10 mouse cellular contexts compared by ENCODE assay signal in the genomic region with DNA sequence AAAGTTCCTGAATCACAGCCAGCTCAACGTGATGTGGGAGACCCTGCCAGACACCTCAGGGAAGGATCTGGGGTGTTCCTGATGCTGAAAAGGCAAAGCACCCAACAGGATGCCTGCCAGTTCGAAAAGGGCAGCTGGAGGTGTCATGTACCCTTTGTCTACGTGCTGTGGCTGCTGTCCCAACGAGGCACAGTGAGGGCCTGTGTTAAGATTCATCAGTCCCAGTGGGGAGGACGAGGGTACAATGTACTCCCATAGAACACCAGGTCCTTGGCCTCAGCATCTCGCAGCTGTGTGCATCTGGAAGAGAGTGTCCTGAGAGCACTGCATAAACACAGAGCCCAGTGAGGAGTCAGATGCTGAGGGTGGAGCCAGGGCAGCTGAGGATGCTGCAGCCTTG.
A peak's percentile ranks its signal among the peaks of the same experiment; 100 is the strongest.
DNase-seq lines count a peak whose midpoint lies in the region; ATAC-seq and TF ChIP-seq lines count a peak whose summit lies in the region.
"Had no signal": no experiment of that assay in that cellular context is flagged by ENCODE, and none has a peak within 500 bp of the region (broad histone marks: within the 10 kb centered on the region; RNA-seq: fewer than 3 reads in every experiment).

No protein-coding gene starts in this region.

- H3K36me3 ChIP-seq in intestine, embryonic 14.5 days (ENCODE audit: control insufficient read depth, insufficient read depth, low read length) = no peaks in the 10 kb centered on the region
- H3K36me3 ChIP-seq in intestine, postnatal 0 days (ENCODE audit: control insufficient read depth, insufficient read depth) = no peaks in the 10 kb centered on the region
- no peaks in the 10 kb centered on the region for H3K36me3 ChIP-seq in neural tube, embryonic 15.5 days
- no peaks in the 10 kb centered on the region for H3K36me3 ChIP-seq in forebrain, embryonic 13.5 days (ENCODE audit: poor library complexity, severe bottlenecking)
- H3K36me3 ChIP-seq in limb, embryonic 10.5 days = no peaks in the 10 kb centered on the region

- H3K9me3 ChIP-seq in intestine, embryonic 14.5 days (ENCODE audit: control insufficient read depth, low read length) = 0 out of 2 replicates have a peak, but pooled peaks cover 2% of the 10 kb centered on the region
- no peaks in the 10 kb centered on the region for H3K9me3 ChIP-seq in intestine, postnatal 0 days (ENCODE audit: control insufficient read depth)
- no peaks in the 10 kb centered on the region for H3K9me3 ChIP-seq in neural tube, embryonic 15.5 days (replicated peaks)
- H3K9me3 ChIP-seq in forebrain, embryonic 13.5 days (replicated peaks) = no peaks in the 10 kb centered on the region
- no peaks in the 10 kb centered on the region for H3K9me3 ChIP-seq in limb, embryonic 10.5 days (replicated peaks)

- H3K4me2 ChIP-seq in intestine, embryonic 14.5 days (ENCODE audit: low read length) = no peak overlapping the region
- no peak overlapping the region for H3K4me2 ChIP-seq in intestine, postnatal 0 days (replicated peaks; ENCODE audit: low read depth)
- no peak overlapping the region for H3K4me2 ChIP-seq in neural tube, embryonic 15.5 days
- no peak overlapping the region for H3K4me2 ChIP-seq in forebrain, embryonic 13.5 days

- H3K4me3 ChIP-seq in intestine, embryonic 14.5 days (ENCODE audit: low read depth, low read length) = no peak overlapping the region
- H3K4me3 ChIP-seq in intestine, postnatal 0 days (ENCODE audit: low read depth, low read length) = no peak overlapping the region
- H3K4me3 ChIP-seq in neural tube, embryonic 15.5 days (replicated peaks) = no peak overlapping the region
- H3K4me3 ChIP-seq in forebrain, embryonic 13.5 days = no peak overlapping the region
- no peak overlapping the region for H3K4me3 ChIP-seq in limb, embryonic 10.5 days

- no peak for DNase-seq in intestine, embryonic 14.5 days (ENCODE audit: low spot score)
- peak; percentile 40 to 46 for DNase-seq in gastrocnemius, adult 8-10 months (ENCODE audit: low spot score in 2 of 2)
- DNase-seq in layer of hippocampus, adult 8-10 months (ENCODE audit: low spot score in 2 of 2) = peak; percentile 32 to 35
- DNase-seq in right cerebral cortex, postnatal 10 days (ENCODE audit: low spot score in 2 of 2) = peak; percentile 53 to 70
- DNase-seq in limb, embryonic 10.5 days (ENCODE audit: low spot score) = no peak
- DNase-seq: cerebellum, adult 8-10 months; kidney, adult 18-20 months had no signal

- H3K27ac ChIP-seq in intestine, embryonic 14.5 days (ENCODE audit: low read depth) = peak overlapping the region; percentile 27; the same call in 1 of the 2 replicates
- no peak overlapping the region for H3K27ac ChIP-seq in intestine, postnatal 0 days (ENCODE audit: low read depth, low read length)
- H3K27ac ChIP-seq in neural tube, embryonic 15.5 days (replicated peaks) = no peak overlapping the region
- H3K27ac ChIP-seq in forebrain, embryonic 13.5 days = no peak overlapping the region
- H3K27ac ChIP-seq in limb, embryonic 10.5 days = no peak overlapping the region

- H3K9ac ChIP-seq in intestine, embryonic 14.5 days (ENCODE audit: low read length) = no peak overlapping the region
- H3K9ac ChIP-seq in intestine, postnatal 0 days (ENCODE audit: low read depth, low read length) = no peak overlapping the region
- H3K9ac ChIP-seq in neural tube, embryonic 15.5 days (replicated peaks) = no peak overlapping the region
- H3K9ac ChIP-seq in forebrain, embryonic 13.5 days = no peak overlapping the region

- no peak; the same call in 1 of the 2 replicates for ATAC-seq in intestine, embryonic 14.5 days (replicated peaks; ENCODE audit: low FRiP score, low TSS enrichment, low read depth)
- no peak for ATAC-seq in intestine, postnatal 0 days
- ATAC-seq in neural tube, embryonic 15.5 days (ENCODE audit: low FRiP score) = no peak
- no peak for ATAC-seq in forebrain, embryonic 13.5 days

- no peaks in the 10 kb centered on the region for H3K4me1 ChIP-seq in intestine, embryonic 14.5 days (replicated peaks; ENCODE audit: control insufficient read depth, insufficient read depth, low read length)
- H3K4me1 ChIP-seq in intestine, postnatal 0 days (replicated peaks; ENCODE audit: control insufficient read depth, insufficient read depth, low read length) = no peaks in the 10 kb centered on the region
- H3K4me1 ChIP-seq in neural tube, embryonic 15.5 days = peaks cover 2% of the 10 kb centered on the region; the same call in 1 of the 2 replicates
- H3K4me1 ChIP-seq in forebrain, embryonic 13.5 days = no peaks in the 10 kb centered on the region
- 0 out of 2 replicates have a peak, but pooled peaks cover 3% of the 10 kb centered on the region for H3K4me1 ChIP-seq in limb, embryonic 10.5 days

- WGBS in intestine, embryonic 14.5 days = 52% methylated on average over 6 of the region's 6 CpGs
- 59% methylated on average over 6 of the region's 6 CpGs for WGBS in intestine, postnatal 0 days
- WGBS in neural tube, embryonic 15.5 days = 50% methylated on average over 6 of the region's 6 CpGs
- WGBS in forebrain, embryonic 13.5 days = 47% methylated on average over 6 of the region's 6 CpGs
- 74% methylated on average over 6 of the region's 6 CpGs for WGBS in limb, embryonic 10.5 days

- no peak for TF ChIP-seq CTCF in intestine, postnatal 0 days (IDR thresholded peaks at IDR 0.05; ENCODE audit: low read depth)

- H3K27me3 ChIP-seq in intestine, embryonic 14.5 days (replicated peaks; ENCODE audit: control insufficient read depth, insufficient read depth, low read length) = no peaks in the 10 kb centered on the region
- H3K27me3 ChIP-seq in intestine, postnatal 0 days (replicated peaks; ENCODE audit: control insufficient read depth, insufficient read depth, low read length) = no peaks in the 10 kb centered on the region
- 0 out of 2 replicates have a peak, but pooled peaks cover 13% of the 10 kb centered on the region for H3K27me3 ChIP-seq in neural tube, embryonic 15.5 days (replicated peaks)
- H3K27me3 ChIP-seq in forebrain, embryonic 13.5 days = peaks cover 23% of the 10 kb centered on the region; the same call in 1 of the 2 replicates
- H3K27me3 ChIP-seq in limb, embryonic 10.5 days (ENCODE audit: low read depth, poor library complexity, severe bottlenecking) = no peaks in the 10 kb centered on the region

Comparison
In these comparisons a context has a peak if more than half of its experiments do, and no peak if none do; other contexts are left out.
1. DNase-seq: peak in gastrocnemius, adult 8-10 months (2 of 2), layer of hippocampus, adult 8-10 months (2 of 2) and right cerebral cortex, postnatal 10 days (2 of 2); none in intestine, embryonic 14.5 days (single experiment) and limb, embryonic 10.5 days (single experiment).